Mouse (Mus musculus) heart, adult 11 months (tissue): Measurements from ENCODE around the gene Tiam2.

Experiments used
- DNase-seq: peaks from one replicate; pipeline ENCODE4 v3.0.0; 2022

Tiam2 gene

DNA sequence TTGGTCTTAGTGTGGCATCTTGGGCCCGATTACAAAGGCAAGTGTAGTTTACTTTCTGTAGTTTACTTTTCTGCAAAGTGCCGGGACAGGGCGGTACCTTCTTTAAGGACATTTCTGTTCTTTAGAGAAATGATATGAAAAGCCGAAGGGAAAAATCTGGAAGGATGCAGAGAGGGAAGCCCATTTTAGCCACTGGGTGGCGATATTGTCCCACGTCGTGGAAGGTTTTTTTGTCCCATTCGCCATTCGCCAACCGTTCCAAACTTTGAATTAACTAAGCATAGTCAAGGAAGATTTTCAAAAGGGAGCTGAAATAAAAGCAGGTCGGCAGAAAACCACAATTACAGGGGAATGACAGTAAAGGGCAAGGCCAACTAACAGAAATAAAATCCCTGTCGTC lies 244.5 kb downstream of the Tiam2 start:
- DNase-seq: peak; percentile 81
